ENCODE assay signal across 13 mouse cellular contexts in genomic region chr2:128712940-128713339, GRCm38 (mm10). TPM values are rescaled to one million over a fixed set of nuclear protein-coding genes. Genes with fewer than 3 reads are reported as not detected.
DNase-seq lines count a peak whose midpoint lies in the region; ATAC-seq and TF ChIP-seq lines count a peak whose summit lies in the region.
"Had no signal": no experiment of that assay in that cellular context is flagged by ENCODE, and none has a peak within 500 bp of the region (broad histone marks: within the 10 kb centered on the region; RNA-seq: fewer than 3 reads in every experiment).

No protein-coding gene starts in this region.

- H3K27ac ChIP-seq in kidney, embryonic 14.5 days (ENCODE audit: low read depth, low read length) = peak overlapping the region; percentile 91; the same call in 1 of the 2 replicates
- peak overlapping the region; percentile 79 for H3K27ac ChIP-seq in stomach, embryonic 14.5 days (ENCODE audit: low read length)
- no peak overlapping the region for H3K27ac ChIP-seq in stomach, postnatal 0 days (replicated peaks)
- no peak overlapping the region; the same call in 1 of the 2 replicates for H3K27ac ChIP-seq in intestine, postnatal 0 days (ENCODE audit: low read depth, low read length)
- H3K27ac ChIP-seq: midbrain, embryonic 13.5 days had no signal

- H3K9me3 ChIP-seq in kidney, embryonic 14.5 days (ENCODE audit: control insufficient read depth, low read length) = no peaks in the 10 kb centered on the region
- no peaks in the 10 kb centered on the region for H3K9me3 ChIP-seq in stomach, embryonic 14.5 days (ENCODE audit: control insufficient read depth, low read depth, low read length)
- no peaks in the 10 kb centered on the region for H3K9me3 ChIP-seq in stomach, postnatal 0 days (ENCODE audit: control insufficient read depth, low read length)
- no peaks in the 10 kb centered on the region for H3K9me3 ChIP-seq in intestine, postnatal 0 days (ENCODE audit: control insufficient read depth)
- H3K9me3 ChIP-seq: midbrain, embryonic 13.5 days had no signal

- TF ChIP-seq CTCF in stomach, postnatal 0 days (IDR thresholded peaks at IDR 0.05; ENCODE audit: low read depth) = no peak
- TF ChIP-seq CTCF in intestine, postnatal 0 days (IDR thresholded peaks at IDR 0.05; ENCODE audit: low read depth) = 0 out of 2 replicates have a peak, but pooled peaks have one; percentile 0

- peaks cover 38% of the 10 kb centered on the region for H3K4me1 ChIP-seq in kidney, embryonic 14.5 days (ENCODE audit: control insufficient read depth, insufficient read depth, low read length)
- H3K4me1 ChIP-seq in stomach, embryonic 14.5 days (ENCODE audit: control insufficient read depth, insufficient read depth, low read length) = peaks cover 30% of the 10 kb centered on the region
- 0 out of 2 replicates have a peak, but pooled peaks cover 2% of the 10 kb centered on the region for H3K4me1 ChIP-seq in stomach, postnatal 0 days (replicated peaks; ENCODE audit: control insufficient read depth, insufficient read depth)
- H3K4me1 ChIP-seq in intestine, postnatal 0 days (replicated peaks; ENCODE audit: control insufficient read depth, insufficient read depth, low read length) = peaks cover 4% of the 10 kb centered on the region

- no peak overlapping the region for H3K9ac ChIP-seq in kidney, embryonic 14.5 days (ENCODE audit: low read depth, low read length)
- H3K9ac ChIP-seq in stomach, embryonic 14.5 days (replicated peaks; ENCODE audit: low read depth, low read length) = no peak overlapping the region
- no peak overlapping the region for H3K9ac ChIP-seq in stomach, postnatal 0 days (ENCODE audit: low read length)
- no peak overlapping the region for H3K9ac ChIP-seq in intestine, postnatal 0 days (ENCODE audit: low read depth, low read length)
- H3K9ac ChIP-seq: midbrain, embryonic 13.5 days had no signal

- TF ChIP-seq EP300 in stomach, postnatal 0 days (optimal IDR thresholded peaks at IDR 0.05) = no peak

- no peak overlapping the region for H3K4me3 ChIP-seq in kidney, embryonic 14.5 days (ENCODE audit: low read length)
- no peak overlapping the region for H3K4me3 ChIP-seq in stomach, embryonic 14.5 days (ENCODE audit: low read depth, low read length)
- H3K4me3 ChIP-seq in stomach, postnatal 0 days (ENCODE audit: low read depth, low read length) = no peak overlapping the region
- H3K4me3 ChIP-seq in intestine, postnatal 0 days (ENCODE audit: low read depth, low read length) = no peak overlapping the region
- H3K4me3 ChIP-seq: erythroblast, embryonic 14.5 days; midbrain, embryonic 13.5 days had no signal

- no peak for ATAC-seq in kidney, embryonic 14.5 days (ENCODE audit: low FRiP score, low TSS enrichment)
- no peak for ATAC-seq in stomach, embryonic 14.5 days (ENCODE audit: insufficient number of reproducible peaks, insufficient read depth, low FRiP score, low read depth)
- no peak for ATAC-seq in stomach, postnatal 0 days (ENCODE audit: low FRiP score, low TSS enrichment)
- no peak for ATAC-seq in intestine, postnatal 0 days
- ATAC-seq in cerebellum, adult (ENCODE audit: insufficient number of reproducible peaks, low FRiP score, low TSS enrichment) = no peak
- ATAC-seq: midbrain, embryonic 13.5 days had no signal

- no peaks in the 10 kb centered on the region for H3K27me3 ChIP-seq in kidney, embryonic 14.5 days (ENCODE audit: control insufficient read depth, insufficient read depth, low read length)
- H3K27me3 ChIP-seq in stomach, embryonic 14.5 days (ENCODE audit: control insufficient read depth, insufficient read depth, low read length) = no peaks in the 10 kb centered on the region
- H3K27me3 ChIP-seq in stomach, postnatal 0 days (ENCODE audit: control insufficient read depth, insufficient read depth, low read length) = no peaks in the 10 kb centered on the region
- no peaks in the 10 kb centered on the region for H3K27me3 ChIP-seq in intestine, postnatal 0 days (replicated peaks; ENCODE audit: control insufficient read depth, insufficient read depth, low read length)
- H3K27me3 ChIP-seq: midbrain, embryonic 13.5 days had no signal

- no peaks in the 10 kb centered on the region for H3K36me3 ChIP-seq in kidney, embryonic 14.5 days (ENCODE audit: control insufficient read depth, insufficient read depth, low read length)
- no peaks in the 10 kb centered on the region for H3K36me3 ChIP-seq in stomach, embryonic 14.5 days (ENCODE audit: control insufficient read depth, insufficient read depth, low read length)
- H3K36me3 ChIP-seq in stomach, postnatal 0 days (ENCODE audit: control insufficient read depth, insufficient read depth, low read length) = no peaks in the 10 kb centered on the region
- no peaks in the 10 kb centered on the region for H3K36me3 ChIP-seq in intestine, postnatal 0 days (ENCODE audit: control insufficient read depth, insufficient read depth)
- H3K36me3 ChIP-seq: midbrain, embryonic 13.5 days had no signal

- H3K4me2 ChIP-seq in kidney, embryonic 14.5 days (replicated peaks; ENCODE audit: low read depth, low read length) = no peak overlapping the region
- H3K4me2 ChIP-seq in stomach, embryonic 14.5 days (replicated peaks; ENCODE audit: low read depth, low read length) = no peak overlapping the region
- no peak overlapping the region for H3K4me2 ChIP-seq in stomach, postnatal 0 days (replicated peaks; ENCODE audit: low read depth)
- no peak overlapping the region for H3K4me2 ChIP-seq in intestine, postnatal 0 days (replicated peaks; ENCODE audit: low read depth)
- H3K4me2 ChIP-seq: midbrain, embryonic 13.5 days had no signal

- DNase-seq in kidney, adult 18-20 months = no peak
- no peak for DNase-seq in stomach, postnatal 0 days (ENCODE audit: low spot score)
- no peak for DNase-seq in gastrocnemius, postnatal 25 days
- DNase-seq in left cerebral cortex, adult 11 months (ENCODE audit: low spot score) = no peak
- DNase-seq: cerebellum, adult 9-10 months; layer of hippocampus, adult 9-11 months; right cerebral cortex, adult 18-20 months had no signal

- WGBS in kidney, embryonic 14.5 days = 36% methylated on average over 6 of the region's 6 CpGs
- WGBS in stomach, embryonic 14.5 days = 64% methylated on average over 6 of the region's 6 CpGs
- WGBS in stomach, postnatal 0 days = 67% methylated on average over 6 of the region's 6 CpGs
- 64% methylated on average over 6 of the region's 6 CpGs for WGBS in intestine, postnatal 0 days

RNA-seq across cellular contexts. Expression of gene Mertk, which starts 14.2 kb away (rescaled TPM):
- polyA plus RNA-seq in kidney, embryonic 14.5 days (2014; fragmentation: Nextera tagmentation; extraction: Ambion mirVana) = 7.3 and 10.3 TPM in 2 replicates
- 5.4 and 6.1 TPM in 2 replicates for polyA plus RNA-seq in stomach, embryonic 14.5 days (2014; fragmentation: Nextera tagmentation; extraction: Ambion mirVana)
- polyA plus RNA-seq in stomach, postnatal 0 days (2015; fragmentation: Nextera tagmentation; extraction: Ambion mirVana) = 1.4 and 1.6 TPM in 2 replicates
- 16.2 and 16.8 TPM in 2 replicates for polyA plus RNA-seq in intestine, postnatal 0 days (2015; fragmentation: Nextera tagmentation; extraction: Ambion mirVana)
- total RNA-seq in gastrocnemius, postnatal 25 days (2021) = 1 to 10 TPM; 1.7 to 2.6 TPM

RNA-seq across cellular contexts. Expression of gene Anapc1, which starts 25.7 kb away (rescaled TPM):
- 56.3 and 94.0 TPM in 2 replicates for polyA plus RNA-seq in kidney, embryonic 14.5 days (2014; fragmentation: Nextera tagmentation; extraction: Ambion mirVana)
- polyA plus RNA-seq in stomach, embryonic 14.5 days (2014; fragmentation: Nextera tagmentation; extraction: Ambion mirVana) = 86.0 and 86.3 TPM in 2 replicates
- polyA plus RNA-seq in stomach, postnatal 0 days (2015; fragmentation: Nextera tagmentation; extraction: Ambion mirVana) = 12.0 and 13.3 TPM in 2 replicates
- polyA plus RNA-seq in intestine, postnatal 0 days (2015; fragmentation: Nextera tagmentation; extraction: Ambion mirVana) = 14.0 and 15.6 TPM in 2 replicates
- total RNA-seq in gastrocnemius, postnatal 25 days (2021) = 10 to 100 TPM; 24.8 to 27.4 TPM

Comparison
In these comparisons a context has a peak if more than half of its experiments do, and no peak if none do; other contexts are left out.
1. H3K27ac ChIP-seq: peak in kidney, embryonic 14.5 days (single experiment) and stomach, embryonic 14.5 days (single experiment); none in stomach, postnatal 0 days (single experiment) and intestine, postnatal 0 days (single experiment).